Mouse (Mus musculus) cerebellum, postnatal 25 days (tissue): Measurements from ENCODE around the gene Agbl4.

Experiments
- DNase-seq, 2 experiments: peaks; one replicate each; pipeline ENCODE4 v3.0.0; 2021; ENCODE audit warnings: mixed read lengths in 2 of 2

Agbl4 gene

DNA sequence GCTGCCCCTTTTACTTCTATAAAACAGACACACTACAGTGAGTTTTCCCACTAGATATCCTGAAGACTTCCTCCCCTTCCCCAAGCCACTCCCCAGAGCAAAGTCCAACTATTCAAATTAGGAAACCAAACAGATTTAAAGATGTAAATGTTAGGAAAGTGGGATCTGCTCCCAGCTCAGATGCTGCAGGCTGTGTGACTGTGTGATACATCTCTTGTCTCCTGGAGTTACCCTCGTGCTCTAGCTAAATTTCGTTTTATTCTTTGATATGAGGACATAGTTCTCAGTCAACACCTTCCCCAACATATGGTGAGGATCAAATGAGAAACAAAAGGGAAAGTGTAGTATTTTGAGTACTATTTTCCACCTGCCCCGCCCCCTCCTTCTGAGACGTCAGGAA is 1274.0 kb downstream of the Agbl4 start:
- no peak for DNase-seq

DNA sequence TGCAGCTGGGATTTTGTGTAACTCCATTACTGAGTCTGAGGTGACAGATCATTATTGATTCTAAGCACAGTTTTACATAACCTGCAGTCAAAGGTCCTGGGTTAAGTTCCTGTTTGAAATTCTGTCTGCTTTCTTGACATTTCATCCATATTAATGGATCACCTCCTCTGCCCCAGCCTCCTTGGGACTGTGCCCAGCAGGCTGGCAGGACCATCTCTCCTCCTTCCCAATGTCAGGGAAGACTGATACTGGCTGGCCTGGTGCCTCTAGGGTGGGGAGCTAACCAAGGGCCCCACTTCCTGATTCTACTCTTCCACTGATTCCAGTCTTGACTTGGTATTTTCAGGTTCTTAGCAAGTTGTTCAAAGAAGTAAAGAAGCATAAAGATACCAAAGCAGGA is 1276.4 kb downstream of the Agbl4 start:
- DNase-seq: no peak

DNA sequence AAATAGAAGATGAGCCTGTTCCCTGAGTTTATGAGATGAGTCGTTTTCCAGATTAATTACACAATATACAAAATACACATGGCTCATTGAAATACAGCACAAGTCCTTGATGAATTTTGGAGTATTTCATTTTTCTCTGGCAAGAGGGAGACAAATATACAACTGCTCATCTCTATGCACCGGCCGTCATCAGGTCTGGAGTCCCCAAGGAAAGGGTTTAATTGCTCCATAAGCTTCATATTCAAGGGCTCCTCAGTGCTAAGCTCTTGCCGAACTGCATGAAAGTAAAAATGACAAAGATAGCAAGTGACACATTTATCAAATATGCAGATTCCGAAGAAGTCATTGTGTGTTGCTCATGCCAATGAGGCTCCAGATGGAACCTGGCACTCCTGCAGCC is 1284.5 kb downstream of the Agbl4 start:
- no peak for DNase-seq

DNA sequence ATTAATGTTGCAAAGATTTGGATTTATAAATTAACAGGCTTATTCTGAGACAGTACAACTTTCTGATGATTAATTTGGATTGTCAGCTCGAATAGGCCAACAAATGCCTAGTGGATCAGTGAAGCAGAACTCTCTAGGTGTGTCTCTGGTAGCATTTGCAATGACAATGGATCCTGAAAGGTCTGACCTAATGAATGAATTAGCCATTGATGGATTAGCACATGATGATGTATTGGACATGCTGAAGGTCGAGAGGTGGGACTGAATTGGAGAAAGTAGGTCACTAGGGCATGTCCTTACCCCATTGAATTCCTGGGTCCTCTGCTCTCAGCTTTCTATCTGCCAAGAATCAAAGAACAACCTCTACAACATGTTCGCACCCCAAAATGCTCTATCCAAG is 1285.3 kb downstream of the Agbl4 start:
- no peak for DNase-seq

DNA sequence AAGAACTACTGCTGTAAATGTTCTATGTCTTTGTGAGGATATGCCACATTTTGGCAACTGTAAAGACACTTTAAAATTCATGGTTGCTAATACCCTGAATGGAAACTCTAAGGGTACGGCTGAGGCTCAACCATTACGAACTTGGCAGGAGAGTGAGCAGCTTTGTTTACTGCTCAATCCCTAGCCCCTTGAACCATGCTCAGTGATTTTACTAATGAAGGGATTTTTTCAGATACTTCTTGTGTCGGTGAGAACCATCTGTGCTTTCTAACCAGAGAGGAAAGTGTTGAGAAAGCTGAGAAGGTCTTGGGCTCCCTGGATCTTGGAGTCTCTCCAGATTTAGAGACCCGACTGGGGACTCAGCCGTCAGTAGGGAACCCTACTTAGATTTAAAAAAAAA is 1286.4 kb downstream of the Agbl4 start:
- no peak for DNase-seq

DNA sequence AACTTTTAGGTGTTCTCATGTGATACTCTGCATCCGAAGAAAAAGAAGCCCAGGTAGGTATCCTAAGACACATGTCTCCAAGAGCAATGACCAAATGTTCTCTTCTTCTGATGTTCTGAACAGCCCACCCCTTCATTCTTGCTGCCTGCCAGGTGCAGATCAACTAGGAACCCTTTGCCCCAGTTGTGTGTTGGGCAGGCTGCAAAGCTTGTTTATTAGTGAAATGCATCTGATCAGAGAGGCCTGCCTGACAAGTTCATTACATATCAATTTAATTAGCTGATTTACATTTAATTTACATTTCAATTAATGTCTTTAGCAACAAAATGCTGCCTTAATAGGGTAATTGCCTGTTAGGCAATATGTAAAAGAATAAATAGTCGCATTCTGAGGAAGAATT is 1288.5 kb downstream of the Agbl4 start:
- no peak for DNase-seq

DNA sequence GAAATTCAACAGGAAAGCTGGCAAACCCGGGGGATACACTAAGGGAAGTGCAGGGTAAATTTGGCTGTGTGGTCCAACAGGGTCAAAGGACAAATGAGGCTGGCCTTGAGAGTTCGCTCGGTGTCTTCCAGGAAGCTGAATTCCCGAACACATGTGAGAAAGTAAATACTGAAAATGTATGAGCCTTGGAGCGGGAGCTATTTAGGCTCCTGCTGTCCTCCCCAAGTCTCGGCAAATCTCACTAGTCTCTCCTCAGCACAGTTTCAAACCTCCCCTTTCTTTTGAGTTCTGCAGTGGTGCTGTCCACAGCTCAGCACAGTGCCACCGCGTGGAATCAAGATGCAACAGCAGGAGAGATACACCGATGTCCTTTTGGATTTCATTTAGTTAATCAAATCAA is 1289.5 kb downstream of the Agbl4 start:
- DNase-seq: peak; percentile 42 to 65

DNA sequence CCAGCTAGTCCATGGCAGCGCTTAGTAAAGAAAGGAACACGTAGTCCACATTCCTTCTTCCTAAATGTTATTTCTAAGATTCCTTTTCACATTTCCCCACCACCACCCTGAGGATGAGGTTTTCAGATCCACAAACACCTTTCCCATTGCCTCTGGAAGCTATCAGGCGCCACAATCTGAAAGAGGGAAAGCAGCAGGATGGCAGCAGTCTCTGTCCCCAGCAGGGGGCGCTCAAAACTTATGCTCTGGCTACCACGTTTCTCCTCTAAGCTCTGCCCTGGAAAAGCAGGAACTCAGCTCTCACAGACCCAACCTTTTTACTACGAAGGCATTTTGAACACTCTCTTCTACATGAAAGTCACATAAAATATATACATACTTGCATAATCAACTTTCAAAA is 1290.2 kb downstream of the Agbl4 start:
- DNase-seq: peak; percentile 58 to 82

DNA sequence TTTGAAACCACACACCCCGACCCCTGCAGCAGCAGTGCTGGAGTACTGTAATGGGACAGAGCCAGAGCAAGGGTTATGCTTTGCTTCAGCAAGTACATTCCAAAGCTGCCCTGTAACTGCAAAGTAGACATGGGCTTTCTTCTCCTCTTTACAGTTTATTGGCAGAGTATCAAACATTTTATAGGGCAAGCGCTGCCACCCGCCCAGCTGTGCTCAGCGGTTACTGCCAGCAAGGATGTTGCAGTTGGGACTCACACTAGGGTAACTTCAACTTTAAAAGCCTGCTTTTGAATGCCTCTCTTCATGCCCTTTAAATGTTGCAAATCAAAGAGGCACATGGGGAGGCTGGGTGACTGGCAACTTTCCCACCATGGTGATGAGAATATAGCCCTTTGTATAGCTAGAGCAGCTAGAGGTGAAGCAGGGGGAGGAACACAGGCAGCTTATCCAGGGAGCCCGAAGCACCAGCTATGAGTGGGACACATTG is 1293.6 kb downstream of the Agbl4 start:
- no peak for DNase-seq

DNA sequence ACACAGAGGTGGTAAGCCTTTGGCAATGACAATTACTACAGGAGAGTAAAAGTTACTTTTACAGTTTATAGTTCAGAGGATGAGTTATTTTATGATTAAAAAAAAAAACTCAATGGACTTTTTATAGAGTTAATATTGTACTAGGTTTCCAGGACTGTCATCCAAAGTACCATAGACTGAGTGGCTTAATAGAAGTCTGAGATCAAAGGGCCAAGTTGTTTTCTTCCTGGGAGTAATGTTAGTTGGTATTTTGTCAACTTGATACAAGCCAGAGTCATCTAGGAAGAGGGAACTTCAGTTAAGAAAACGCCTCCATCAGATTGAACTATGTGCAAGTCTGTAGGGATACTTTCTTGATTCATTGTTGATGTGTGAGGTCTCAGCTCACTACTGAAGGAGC is 1303.9 kb downstream of the Agbl4 start:
- no peak for DNase-seq

DNA sequence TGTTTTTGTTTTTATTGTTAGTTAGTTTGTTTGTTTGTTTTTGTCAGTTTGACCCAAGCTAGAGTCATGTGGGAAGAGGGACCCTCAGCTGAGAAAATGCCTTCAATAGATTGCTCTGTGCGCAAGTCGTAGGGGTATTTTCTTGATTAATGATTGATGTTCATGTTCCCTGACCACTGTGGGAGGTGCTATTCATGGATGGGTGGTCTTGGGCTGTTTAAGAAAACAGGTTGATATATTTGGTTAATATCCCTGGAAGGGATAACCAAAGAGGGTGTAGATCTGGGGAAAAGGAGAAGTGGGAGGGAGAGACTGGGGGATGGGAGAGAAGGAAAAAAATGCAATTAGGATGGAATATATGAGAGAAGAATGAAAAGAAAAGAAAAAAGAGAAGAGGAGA is 1306.7 kb downstream of the Agbl4 start:
- no peak for DNase-seq

DNA sequence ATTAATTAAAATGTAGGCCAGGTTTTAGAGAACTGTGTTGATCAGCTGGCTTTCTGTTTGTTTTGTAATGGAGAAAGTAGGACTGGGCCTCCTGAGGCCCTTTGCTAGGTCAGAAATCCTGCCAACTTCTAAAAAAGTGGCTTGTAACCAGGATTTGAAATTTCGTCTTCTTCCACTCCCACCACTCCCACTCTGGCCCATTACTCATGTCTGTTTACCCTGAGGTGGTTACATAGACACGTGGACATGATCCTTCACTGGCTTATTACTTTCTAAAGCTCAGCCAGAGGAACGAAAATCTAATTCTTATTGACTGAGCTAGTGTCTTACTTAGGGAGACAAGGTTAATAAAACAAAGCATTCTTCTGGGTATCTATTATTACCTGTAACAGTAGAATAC is 1307.5 kb downstream of the Agbl4 start:
- DNase-seq: no peak
